Mouse (Mus musculus) CD4-positive, CD25-positive, alpha-beta regulatory T cell, adult 4 months (primary cell): ENCODE data around the gene Otop2. TPM values are rescaled to one million over a fixed set of nuclear protein-coding genes. Genes with fewer than 3 reads are reported as not detected.

Source experiments
- ATAC-seq: one replicate; pipeline ENCODE4 v1.8.0; 2017
- polyA plus RNA-seq, 2 experiments: library from polyadenylated mRNA; unstranded; fragments of 100-300 nt; shearing (Covaris generic); gene quantifications; one replicate each; pipeline ENCODE4 v1.2.1; 2017

The Otop2 gene
- polyA plus RNA-seq, 2 experiments from 2014 or later: not detected

DNA sequence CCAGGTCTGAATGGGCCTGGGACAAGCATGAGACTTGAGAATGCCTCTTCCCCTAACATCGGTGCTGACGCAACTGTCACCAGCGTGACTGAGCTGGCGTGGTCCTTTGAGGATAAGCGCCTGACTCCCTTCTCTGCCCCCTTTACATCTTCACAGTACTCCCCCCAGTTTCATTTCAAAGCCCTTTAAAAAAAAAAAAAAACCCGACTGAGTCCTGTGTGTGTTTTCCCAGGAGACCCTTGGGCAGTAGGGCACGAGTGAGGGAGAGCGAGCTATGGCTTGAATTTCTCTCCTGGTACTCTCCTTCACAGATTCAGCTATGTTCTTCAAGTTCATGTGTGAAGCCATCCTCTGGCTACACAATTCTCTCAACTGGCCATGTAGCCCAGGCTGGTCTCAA is 8.8 kb upstream of the Otop2 start:
- no peak for ATAC-seq

DNA sequence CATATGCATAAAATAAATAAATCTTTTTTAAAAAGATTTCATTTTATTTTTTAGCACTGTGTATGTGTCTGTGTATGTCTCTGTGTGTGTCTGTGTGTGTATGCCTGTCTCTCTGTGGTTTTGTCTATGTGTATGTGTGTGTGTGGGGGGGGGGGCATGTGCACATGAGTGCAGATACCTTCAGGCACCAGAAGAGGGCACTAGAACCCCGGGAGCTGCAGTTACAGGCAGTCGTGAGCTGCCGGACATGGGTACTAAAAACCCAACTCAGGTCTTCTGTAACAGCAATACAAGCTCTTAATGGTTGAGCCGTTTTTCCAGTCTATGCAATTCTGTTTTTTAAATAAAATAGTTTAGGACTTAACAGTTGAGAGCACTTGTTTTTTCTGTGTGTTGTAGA is 6.2 kb upstream of the Otop2 start:
- no peak for ATAC-seq

DNA sequence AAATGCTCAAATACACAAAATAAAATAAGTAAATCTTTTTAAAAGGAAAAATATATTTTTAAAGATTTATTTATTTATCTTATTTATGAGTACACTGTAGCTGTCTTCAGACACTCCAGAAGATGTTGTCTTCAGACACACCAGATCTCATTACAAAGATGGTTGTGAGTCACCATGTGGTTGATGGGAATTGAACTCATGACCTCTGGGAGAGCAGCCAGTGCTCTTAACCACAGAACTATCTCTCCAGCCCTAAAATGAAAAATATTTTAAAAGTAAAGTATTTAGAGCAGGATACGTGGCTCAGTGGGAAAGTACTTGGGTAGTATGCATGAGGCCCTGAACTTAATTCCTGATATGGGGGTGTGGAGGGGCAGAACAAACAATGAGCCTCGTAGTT is 5.6 kb upstream of the Otop2 start:
- ATAC-seq: no peak

DNA sequence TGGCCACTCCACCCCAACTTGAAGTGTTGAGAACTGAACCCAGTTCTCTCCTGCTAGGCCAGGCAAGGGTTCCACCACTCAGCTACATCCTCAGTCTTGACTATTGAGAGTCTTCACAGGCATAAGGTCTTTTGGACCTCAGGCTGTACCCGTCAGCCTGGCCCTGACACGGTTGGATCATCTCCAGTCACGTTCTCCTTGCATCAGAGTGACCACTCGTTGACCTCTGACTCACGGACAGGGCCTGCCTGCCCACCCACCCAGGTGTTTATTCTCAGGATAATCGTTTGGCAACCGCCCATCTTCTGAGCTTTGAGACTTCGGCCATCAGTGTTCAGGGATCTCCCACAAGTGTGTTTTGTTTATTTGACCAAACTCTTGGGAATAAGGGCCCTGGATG is 3.8 kb upstream of the Otop2 start:
- no peak for ATAC-seq

DNA sequence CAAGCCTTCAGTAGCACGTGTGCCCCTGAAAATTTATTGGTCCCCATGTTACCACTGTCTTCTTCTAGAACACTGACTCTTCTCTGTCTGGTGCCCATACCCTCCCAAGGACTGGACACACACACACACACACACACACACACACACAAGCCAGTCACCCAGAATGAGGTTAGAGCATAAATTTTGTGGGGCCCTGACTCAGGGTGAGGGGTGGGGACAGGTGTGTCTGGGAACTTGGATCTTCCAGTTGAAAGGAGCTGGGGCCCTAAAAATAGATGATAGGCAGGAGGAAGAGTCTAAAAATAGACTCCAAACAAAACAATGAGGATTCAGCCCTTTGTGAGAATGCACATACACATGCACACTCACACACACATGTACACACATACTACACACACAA is 1.8 kb downstream of the Otop2 start:
- ATAC-seq: no peak

DNA sequence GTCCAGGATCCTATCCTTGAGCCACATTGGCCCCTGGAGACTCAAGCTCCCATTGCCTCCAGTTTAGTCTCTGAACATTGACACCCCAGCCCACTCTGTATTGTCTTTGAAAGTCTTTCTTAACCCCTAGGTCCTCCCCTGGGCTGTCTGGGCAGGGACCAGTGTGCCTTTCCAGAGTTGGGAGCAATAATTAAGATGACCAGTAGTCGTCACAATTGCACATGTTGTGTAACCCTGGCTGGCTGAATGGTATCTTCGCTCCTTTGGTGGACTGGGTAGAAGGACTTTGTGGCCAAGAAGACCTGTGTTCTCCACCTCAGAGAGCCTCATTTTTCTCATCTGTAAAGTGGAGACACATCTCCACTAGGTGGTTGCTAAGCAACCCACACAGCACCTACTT is 7.3 kb downstream of the Otop2 start:
- ATAC-seq: no peak

DNA sequence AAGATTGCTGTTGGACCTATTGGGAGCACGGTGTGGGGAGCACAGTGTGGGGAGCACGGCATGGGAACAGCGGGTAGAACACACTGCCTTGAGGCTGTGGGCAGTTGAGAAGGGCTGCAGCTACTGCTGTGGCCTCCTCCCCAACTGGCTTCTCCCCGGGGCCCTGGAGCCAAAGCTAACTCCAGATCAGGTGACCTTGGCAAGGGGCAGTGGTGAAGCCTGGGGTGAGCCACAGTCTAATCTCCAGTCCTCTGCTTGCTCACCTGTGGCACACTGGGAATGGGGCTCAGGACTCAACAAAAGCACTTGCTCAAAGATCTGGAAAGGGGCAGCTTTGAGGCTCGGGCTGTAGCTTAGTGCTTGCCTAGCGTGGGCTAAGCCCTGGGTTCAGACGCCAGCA is 10.2 kb downstream of the Otop2 start:
- ATAC-seq: no peak

DNA sequence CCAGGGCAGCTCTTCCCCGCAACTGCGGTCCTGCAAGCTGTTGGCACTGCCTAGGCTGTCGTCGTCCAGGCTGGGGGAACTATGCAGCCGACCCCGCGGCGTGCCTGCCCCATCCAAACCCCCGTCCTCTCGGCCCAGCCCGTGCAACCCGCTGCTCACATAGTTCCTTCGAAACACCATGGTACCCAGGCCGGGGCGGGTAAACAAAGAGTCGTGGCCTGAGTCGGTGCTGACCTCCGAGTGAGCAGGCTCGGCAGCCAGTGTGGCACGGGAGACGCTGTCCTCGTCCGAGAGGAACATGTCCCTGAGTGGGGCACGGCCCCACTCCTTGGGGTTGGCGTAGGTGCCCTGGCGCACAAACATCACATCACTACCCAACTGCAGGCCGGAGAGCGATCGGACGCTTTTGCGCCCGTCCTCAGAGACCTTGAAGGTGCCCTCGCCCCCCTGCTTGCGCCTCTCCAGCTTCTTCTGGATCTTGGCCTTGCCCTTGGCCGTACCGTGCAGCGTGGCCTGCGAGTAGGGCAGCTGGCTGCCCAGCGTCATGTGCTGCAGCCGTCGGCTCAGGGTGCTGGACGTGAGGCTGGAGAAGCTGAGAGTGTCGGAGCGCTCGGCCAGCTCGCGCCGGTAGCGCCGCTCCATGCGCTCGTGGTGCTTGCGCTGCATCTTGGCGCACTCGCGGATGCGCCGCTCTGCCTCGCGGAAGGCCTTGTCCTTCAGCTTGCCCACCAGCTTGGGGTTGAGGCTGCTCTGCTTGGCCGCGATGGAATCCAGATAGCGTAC is 11.5 kb downstream of the Otop2 start:
- ATAC-seq: no peak

DNA sequence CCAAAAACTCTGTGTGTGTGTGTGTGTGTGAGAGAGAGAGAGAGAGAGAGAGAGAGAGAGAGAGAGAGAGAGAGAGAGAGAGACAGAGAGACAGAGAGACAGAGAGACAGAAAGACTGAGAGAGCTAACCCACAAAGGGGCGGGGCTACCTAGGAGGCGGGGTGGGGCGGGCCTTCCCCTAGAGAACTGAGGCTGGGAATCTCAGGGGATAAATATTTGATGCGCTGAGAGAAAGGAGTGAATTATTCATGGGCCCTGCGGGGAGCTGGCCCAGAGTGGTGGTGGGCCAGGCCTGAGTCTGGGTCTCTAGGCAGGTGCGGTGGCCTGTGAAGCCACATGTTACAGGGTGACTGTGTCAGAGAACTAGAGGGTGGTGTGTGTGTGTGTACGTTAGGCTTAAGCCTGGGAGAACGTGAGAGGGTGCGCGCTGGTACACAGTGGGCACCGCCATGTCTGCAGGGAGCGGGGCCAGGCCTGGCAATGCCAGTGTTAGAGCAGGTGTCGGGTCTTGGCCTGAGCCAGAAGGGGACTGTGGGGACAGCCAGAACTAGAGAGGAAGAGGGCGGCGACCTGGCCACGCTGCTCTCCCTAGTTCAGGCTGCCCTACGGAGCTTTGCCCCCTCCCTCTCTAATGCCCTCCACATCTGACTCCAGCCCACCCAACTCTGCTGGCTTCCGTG is 12.9 kb downstream of the Otop2 start:
- ATAC-seq: no peak

DNA sequence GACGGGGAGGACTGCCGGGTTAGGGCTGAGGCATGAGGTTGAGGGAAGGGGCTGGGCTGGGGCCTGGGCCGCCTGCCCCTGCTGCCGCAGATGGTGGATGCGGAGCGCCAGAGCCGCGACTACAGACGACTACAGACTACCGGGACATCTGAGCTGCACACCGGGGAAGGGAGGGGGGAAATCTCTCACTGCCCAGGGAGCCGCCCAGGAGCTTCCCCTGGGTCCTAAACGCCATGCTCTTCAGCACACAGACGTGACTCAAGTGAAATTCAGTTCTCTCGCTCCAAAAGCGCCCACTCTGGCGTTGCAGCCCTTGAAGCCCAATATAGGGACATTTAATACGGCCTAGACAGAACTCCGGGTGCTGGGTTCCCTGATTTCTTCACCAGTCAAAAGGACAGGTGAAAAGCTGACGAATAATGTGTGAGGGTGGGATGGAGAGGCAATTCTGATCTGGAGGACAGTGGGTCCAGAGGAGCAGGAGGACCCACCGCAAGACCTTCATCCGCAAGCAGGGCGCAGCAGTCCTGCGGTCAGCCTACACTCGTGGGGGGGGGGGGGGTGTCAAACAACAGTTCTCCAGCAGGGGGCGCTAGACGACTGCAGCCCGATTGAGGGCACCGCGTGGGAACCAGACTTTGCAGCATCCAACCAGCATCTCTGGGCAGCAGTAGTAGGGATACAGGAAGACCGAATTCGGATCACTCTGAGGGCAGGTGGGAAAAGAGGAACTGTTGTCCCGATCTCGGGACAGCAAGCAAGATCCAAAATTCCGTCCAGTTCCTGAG is 15.1 kb downstream of the Otop2 start, which contains the start of gene Ush1g:
TSS of gene Ush1g (minus strand) at position 136 of the 788 bp plus-strand sequence.
- peak; percentile 62 for ATAC-seq

DNA sequence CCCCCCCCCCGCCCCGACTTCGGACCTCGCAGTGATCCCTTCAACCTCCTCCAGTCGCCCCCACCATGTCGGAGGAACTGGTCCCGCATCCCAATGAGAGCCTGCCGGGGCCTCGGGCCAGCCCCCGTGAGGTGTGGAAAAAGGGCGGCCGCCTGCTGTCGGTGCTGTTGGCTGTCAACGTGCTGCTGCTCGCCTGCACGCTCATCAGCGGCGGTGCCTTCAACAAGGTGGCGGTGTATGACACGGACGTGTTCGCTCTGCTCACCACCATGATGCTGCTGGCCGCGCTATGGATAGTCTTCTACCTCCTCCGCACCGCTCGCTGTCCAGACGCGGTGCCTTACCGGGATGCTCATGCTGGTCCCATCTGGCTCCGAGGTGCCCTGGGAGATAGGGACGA is 16.4 kb downstream of the Otop2 start:
- no peak for ATAC-seq

DNA sequence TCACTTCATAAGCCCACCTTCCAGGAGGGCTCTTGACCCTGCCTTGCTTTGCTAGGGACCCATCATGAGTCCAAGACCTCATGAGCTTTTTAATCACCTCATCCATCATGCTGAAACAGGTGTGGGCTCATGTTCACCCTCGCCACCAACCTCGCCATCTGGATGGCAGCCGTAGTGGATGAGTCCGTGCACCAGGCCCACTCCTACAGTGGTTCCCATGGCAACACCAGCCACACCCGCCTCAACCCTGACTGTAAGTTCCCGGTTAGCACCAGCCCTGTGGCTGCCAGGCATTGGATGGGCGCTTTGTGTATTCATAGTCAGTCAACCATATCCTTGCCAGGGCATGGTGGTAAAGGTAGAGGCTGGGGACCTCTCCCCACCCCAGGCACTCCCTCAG is 19.8 kb downstream of the Otop2 start:
- no peak for ATAC-seq

DNA sequence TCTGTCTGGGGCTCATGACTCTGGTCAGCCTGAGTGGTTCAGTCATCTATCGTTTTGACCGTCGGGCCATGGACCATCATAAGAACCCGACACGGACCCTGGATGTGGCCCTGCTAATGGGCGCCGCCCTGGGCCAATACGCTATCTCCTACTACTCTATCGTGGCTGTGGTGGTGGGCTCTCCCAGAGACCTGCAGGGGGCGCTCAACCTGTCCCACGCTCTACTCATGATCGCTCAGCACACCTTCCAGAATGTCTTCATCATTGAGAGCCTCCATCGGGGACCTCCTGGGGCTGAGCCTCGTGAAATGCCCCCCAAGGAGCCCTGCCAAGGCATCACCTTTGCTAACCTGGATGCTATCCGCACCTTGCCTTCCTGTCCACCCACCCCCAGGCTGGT is 22.4 kb downstream of the Otop2 start:
- no peak for ATAC-seq

DNA sequence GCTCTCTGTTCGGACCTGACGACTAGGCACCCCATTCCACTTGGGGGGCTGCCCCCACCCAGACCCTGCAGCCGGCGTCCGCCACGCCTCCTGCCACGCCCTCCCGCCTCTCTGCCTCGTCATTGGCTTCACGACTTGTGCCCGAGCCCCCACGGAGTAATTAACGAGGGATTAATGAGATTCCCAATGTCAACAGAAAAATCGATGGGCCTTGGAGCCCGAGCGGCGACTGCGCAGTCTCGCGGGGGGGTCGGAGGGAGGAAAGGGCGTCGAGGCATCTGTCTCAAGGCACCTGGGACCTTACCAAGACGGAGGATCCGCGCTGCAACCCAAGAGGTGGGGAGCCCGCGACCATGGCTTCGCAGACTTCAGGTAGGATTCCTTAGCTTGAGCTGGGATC is 27.6 kb downstream of the Otop2 start, which contains the start of gene Otop3:
TSS of gene Otop3 (plus strand) at position 201 of the 400 bp plus-strand sequence.
- no peak for ATAC-seq

DNA sequence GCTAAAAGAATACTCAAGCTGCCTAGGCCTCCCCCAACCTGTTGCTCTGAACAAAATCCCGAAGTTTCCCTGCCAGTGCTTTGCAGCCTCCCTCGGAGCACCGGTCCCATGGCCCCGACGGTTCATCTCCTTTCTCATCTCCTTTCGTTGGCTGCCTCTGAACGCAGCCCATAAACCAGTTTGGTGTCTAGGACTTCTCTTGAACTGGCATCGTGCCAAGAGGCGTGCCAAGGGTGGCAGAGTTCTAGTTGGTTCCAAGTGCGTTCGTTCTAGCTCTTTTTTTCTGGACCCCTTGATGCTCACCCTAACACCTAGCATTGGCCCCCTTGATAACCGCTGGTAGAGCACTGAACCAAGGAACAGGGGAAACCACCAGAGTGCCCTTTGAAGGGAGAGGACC is 28.3 kb downstream of the Otop2 start:
- ATAC-seq: no peak

DNA sequence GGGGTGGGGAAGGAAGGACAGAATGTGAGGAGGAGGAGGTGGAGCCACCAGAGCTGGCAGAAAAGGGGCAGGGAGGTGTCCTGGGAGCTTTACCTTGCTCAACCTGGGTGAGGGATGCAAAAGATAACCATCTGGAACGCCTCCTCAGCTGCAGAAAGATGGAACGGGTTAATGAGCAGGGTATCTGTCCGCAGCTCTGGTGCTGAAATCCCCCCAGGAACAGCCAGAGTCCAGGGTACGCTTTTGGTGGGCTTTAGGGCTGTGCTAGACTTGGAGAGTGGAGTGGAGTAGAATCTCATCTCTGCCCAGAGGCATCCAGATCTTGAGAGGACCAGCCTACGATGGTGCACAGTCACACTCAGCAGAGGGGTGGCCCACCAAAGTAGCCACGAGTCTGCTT is 29.2 kb downstream of the Otop2 start:
- no peak for ATAC-seq

DNA sequence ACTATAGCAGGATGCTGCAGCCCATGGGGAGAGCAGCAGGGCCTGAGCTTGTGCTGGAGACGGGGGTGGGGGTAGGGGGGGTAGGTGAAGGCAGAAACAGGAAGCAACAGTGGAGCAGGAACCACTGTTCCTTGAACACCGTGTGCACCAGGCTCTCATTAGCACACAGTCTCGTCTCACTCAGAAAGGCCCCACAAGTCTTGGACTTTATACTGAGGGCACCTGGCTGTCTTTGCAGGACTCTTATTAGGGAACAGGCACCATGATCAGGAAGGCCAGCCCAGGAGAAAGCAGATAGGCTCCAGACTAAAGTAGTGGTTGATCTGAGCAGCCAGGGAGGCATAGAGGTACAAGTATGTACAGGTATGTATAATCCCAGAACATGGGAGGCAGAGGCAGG is 30.4 kb downstream of the Otop2 start:
- ATAC-seq: no peak

DNA sequence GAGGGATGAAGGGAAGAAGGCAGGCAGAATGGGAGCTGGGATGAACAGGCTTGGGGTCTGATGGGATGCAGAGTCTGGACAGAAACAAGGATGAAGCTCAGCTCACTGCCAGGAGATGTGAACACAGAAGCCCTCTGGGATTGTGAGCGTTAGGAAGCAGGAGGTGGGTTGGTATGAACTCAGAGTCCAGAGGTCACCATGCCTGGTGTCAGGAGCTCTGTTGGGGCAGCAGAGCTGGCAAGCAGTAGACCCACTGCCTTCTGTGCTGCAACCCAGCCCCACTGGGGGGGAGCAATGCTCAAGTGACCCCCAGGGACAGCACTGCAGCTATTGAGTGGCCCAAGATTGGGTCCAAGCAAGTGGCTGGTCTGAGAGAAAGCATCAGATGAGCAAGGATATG is 30.9 kb downstream of the Otop2 start:
- no peak for ATAC-seq

DNA sequence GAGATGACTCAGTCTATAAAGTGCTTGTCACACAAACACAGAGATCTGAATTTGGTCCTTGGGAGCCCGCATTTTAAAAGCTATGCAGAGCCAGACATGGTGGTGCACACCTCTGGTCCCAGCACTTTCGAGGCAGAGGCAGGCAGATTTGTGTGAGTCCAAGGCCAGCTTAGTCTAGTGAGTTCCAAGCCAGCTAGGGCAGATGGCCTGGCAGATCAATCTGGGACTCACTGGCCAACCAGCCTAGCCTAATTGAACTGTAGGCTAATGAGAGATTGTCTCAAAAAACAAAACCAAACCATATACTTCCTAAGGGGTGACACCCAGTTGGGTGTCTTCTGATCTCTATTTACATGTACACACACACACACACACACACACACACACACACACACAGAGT is 34.3 kb downstream of the Otop2 start:
- ATAC-seq: no peak

DNA sequence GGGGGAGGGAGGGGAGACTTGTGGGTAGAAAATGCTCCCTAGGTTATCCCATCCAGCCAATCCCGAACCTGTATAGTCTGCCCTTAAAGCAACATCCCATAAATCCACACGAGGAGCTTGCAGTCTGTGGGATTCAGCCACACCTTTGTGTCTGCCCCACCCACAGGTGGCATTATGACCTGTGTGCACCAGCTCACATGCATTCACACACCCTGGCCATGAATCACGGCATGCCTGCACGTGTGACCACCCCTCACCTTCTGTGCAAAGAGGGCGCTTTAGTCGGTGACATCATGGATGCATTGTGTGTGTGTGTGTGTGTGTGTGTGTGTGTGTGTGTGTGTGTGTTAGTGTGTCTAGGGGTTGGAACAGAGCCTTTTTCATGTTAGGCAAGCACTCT is 34.9 kb downstream of the Otop2 start:
- no peak for ATAC-seq

DNA sequence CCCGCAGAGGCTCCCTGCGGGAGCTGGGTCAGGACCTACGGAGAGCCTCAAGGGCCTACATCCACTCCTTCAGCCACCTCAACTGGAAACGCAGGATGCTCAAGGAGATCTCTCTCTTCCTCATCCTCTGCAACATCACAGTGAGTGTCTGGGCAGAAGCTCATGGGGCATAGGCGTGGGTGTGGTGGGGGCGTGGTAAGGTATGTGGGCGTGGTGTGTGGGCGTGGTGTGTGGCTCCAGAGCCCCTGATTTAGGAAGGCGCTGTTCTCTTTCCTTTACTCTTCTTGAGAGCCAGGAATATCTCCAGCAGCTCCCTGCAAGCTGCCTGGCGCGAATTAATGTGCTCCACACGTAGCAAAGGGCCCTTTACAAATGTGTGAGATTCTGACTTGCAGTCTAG is 38.0 kb downstream of the Otop2 start:
- no peak for ATAC-seq

DNA sequence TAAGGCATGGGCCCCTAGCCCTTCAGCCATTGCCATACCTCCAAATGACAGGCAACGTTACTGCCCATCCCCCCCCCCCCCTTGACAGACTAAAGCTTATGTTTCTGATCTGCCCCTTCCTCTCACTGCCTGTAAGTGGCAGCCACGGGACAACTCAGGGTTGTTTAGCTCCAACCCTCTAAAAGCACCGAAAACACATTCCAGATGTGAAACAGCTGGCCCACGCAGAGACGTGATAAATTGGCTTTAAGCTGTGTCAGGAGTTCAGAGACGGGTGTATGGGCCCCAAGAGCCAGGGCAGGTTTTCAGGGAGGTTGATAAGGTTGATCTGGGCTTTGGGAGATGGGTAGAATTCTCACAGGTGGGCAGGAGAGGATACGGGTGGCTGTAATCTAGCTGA is 38.6 kb downstream of the Otop2 start:
- no peak for ATAC-seq

DNA sequence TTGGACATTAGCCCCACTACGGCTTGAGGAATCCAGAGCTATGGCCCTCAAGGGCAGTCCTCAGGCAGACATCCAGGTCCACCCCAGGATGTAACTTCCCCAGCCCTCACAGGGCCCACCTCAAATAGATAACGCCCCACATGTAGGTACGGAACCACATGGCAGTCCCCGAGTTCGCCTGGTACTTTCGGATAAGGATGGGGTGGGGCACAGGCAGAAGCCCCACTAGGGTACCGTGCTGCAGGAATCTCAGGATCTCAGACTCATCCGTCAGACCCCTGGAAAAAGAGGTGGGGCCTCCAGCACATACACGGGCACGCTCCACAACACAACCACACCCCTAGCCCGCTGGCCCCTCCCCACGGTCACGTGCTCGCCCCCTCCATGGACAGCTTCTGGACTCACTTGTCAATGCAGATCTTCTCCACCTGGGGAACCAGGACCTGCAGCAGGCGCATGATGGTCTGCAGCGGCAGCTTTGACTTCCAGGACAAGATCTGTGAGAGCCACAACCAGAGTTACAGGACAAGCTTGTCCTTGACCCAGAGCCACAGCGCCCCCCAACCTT is 41.8 kb downstream of the Otop2 start:
- no peak for ATAC-seq
